Mouse (Mus musculus) T-helper 2 cell (primary cell): ENCODE data around the gene Rpusd3.

Experiments used
- in situ Hi-C: fragments of 300-600 bp; cut with MboI, MseI; formaldehyde crosslinking; loops from one replicate; pipeline ENCODE4 v1.15.1; 2025; ENCODE audit warnings: high pct_unique_total_duplicates

Gene Rpusd3

GRCm38 (mm10) chr6:113419199-113419587, at the start of gene Rpusd3:
Gene Rpusd3, minus strand, starts transcription at chr6:113419340.
- in situ Hi-C loops, result loop anchor here (25.0 kb wide), 1 partner anchor 643 kb away; no protein-coding TSS in a partner anchor

- in situ Hi-C loops, result no loop called here
These were observed 49.4 kb upstream of the Rpusd3 start for GRCm38 (mm10) chr6:113468512-113468911.

GRCm38 (mm10) chr6:113465602-113466001, 46.5 kb upstream of the Rpusd3 start:
- in situ Hi-C loops, result no loop called here

GRCm38 (mm10) chr6:113464040-113464439, 44.9 kb upstream of the Rpusd3 start:
- in situ Hi-C loops, result no loop called here

GRCm38 (mm10) chr6:113458635-113459034, 39.5 kb upstream of the Rpusd3 start:
- in situ Hi-C loops, result no loop called here

- in situ Hi-C loops, result no loop called here
These were observed 38.9 kb upstream of the Rpusd3 start, which contains the start of gene Il17re for GRCm38 (mm10) chr6:113457952-113458534. Gene Il17re, plus strand, starts transcription at chr6:113458484.

- in situ Hi-C loops, result no loop called here
These were observed 35.9 kb upstream of the Rpusd3 start for GRCm38 (mm10) chr6:113455007-113455406.

- in situ Hi-C loops, result no loop called here
These were observed 32.7 kb upstream of the Rpusd3 start for GRCm38 (mm10) chr6:113451839-113452238.

- in situ Hi-C loops, result loop anchor here (10.0 kb wide), 1 partner anchor 517 kb away; no protein-coding TSS in a partner anchor
These were observed 28.5 kb upstream of the Rpusd3 start for GRCm38 (mm10) chr6:113447639-113448038.

GRCm38 (mm10) chr6:113444207-113444965, 25.2 kb upstream of the Rpusd3 start:
- in situ Hi-C loops, result loop anchor here (5.0 to 10.0 kb wide), 2 partner anchors 83 to 520 kb away; no protein-coding TSS in a partner anchor

- in situ Hi-C loops, result loop anchor here (5.0 to 10.0 kb wide), 2 partner anchors 84 to 522 kb away; no protein-coding TSS in a partner anchor
These were observed 24.0 kb upstream of the Rpusd3 start for GRCm38 (mm10) chr6:113443091-113443490.

GRCm38 (mm10) chr6:113442442-113443090, 23.4 kb upstream of the Rpusd3 start, which contains the start of gene Jagn1:
Gene Jagn1, plus strand, starts transcription at chr6:113442569.
- in situ Hi-C loops, result loop anchor here (5.0 to 10.0 kb wide), 2 partner anchors 85 to 522 kb away; no protein-coding TSS in a partner anchor

- in situ Hi-C loops, result loop anchor here (5.0 to 10.0 kb wide), 2 partner anchors 85 to 523 kb away; no protein-coding TSS in a partner anchor
These were observed 22.9 kb upstream of the Rpusd3 start for GRCm38 (mm10) chr6:113442087-113442441.

GRCm38 (mm10) chr6:113441147-113441680, 22.1 kb upstream of the Rpusd3 start:
- in situ Hi-C loops, result loop anchor here (5.0 to 10.0 kb wide), 2 partner anchors 86 to 524 kb away; no protein-coding TSS in a partner anchor

- in situ Hi-C loops, result loop anchor here (5.0 to 10.0 kb wide), 2 partner anchors 87 to 524 kb away; no protein-coding TSS in a partner anchor
These were observed 21.5 kb upstream of the Rpusd3 start for GRCm38 (mm10) chr6:113440686-113441085.

- in situ Hi-C loops, result no loop called here
These were observed 19.7 kb upstream of the Rpusd3 start for GRCm38 (mm10) chr6:113438721-113439430.

- in situ Hi-C loops, result no loop called here
These were observed 18.0 kb upstream of the Rpusd3 start for GRCm38 (mm10) chr6:113437135-113437534.

- in situ Hi-C loops, result no loop called here
These were observed 16.6 kb upstream of the Rpusd3 start, which contains the start of gene Cidec for GRCm38 (mm10) chr6:113435664-113436205. Gene Cidec, minus strand, starts transcription at chr6:113435760.

- in situ Hi-C loops, result no loop called here
These were observed 15.6 kb upstream of the Rpusd3 start for GRCm38 (mm10) chr6:113434691-113435090.

- in situ Hi-C loops, result no loop called here
These were observed 14.5 kb upstream of the Rpusd3 start for GRCm38 (mm10) chr6:113433661-113434060.

GRCm38 (mm10) chr6:113431801-113432200, 12.7 kb upstream of the Rpusd3 start:
- in situ Hi-C loops, result no loop called here
